Mouse (Mus musculus): ENCODE measurements around the gene Sec14l3.

DNA sequence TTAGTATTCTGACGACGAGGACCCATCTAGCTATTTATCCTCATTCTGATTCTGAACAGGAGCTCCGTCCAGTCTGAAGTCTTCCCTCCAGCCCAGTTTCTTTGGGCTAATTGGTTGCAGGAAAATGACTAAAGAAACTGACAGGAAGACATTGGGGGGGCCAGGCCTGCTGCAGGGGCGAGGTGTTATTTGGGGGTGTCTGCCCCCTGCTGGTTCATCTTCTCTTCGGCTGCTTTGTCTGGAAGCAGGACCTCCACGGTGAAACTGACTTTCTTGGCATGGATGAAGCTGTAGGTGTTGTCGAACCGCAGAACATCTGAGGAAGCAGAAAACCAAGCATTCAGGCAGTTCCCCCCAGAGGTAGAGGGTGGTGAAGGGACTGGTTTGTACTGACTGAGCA, 33.5 kb downstream of the Sec14l3 start:
- TF ChIP-seq POLR2A (IDR thresholded peaks at IDR 0.05; ENCODE audit: low read depth, low read length) (no peak), CTCF (IDR thresholded peaks at IDR 0.05; ENCODE audit: extremely low read depth, insufficient read depth, insufficient read length, insufficient replicate concordance) (0 out of 2 replicates have a peak, but pooled peaks have one; percentile 5)

Data from spleen, adult 2 months (tissue).